29 mouse cellular contexts compared by ENCODE assay signal in genomic region chr13:42853900-42854595, GRCm38 (mm10).
DNase-seq lines count a peak whose midpoint lies in the region; ATAC-seq and TF ChIP-seq lines count a peak whose summit lies in the region.
"Had no signal": no experiment of that assay in that cellular context is flagged by ENCODE, and none has a peak within 500 bp of the region (broad histone marks: within the 10 kb centered on the region; RNA-seq: fewer than 3 reads in every experiment).

No protein-coding gene starts in this region.

- H3K4me2 ChIP-seq in embryonic facial prominence, embryonic 14.5 days (ENCODE audit: low read depth, low read length) = no peak overlapping the region
- H3K4me2 ChIP-seq in hindbrain, postnatal 0 days (ENCODE audit: low read depth, low read length) = no peak overlapping the region
- H3K4me2 ChIP-seq in hindbrain, embryonic 14.5 days (replicated peaks) = no peak overlapping the region
- H3K4me2 ChIP-seq: embryonic facial prominence, embryonic 15.5 days had no signal

- no peaks in the 10 kb centered on the region for H3K36me3 ChIP-seq in embryonic facial prominence, embryonic 14.5 days (ENCODE audit: control insufficient read depth, insufficient read depth, low read length)
- H3K36me3 ChIP-seq in embryonic facial prominence, embryonic 10.5 days (replicated peaks) = no peaks in the 10 kb centered on the region
- no peaks in the 10 kb centered on the region for H3K36me3 ChIP-seq in hindbrain, postnatal 0 days (ENCODE audit: insufficient read depth, low read length)
- H3K36me3 ChIP-seq in hindbrain, embryonic 14.5 days (replicated peaks; ENCODE audit: control insufficient read depth, insufficient read depth) = no peaks in the 10 kb centered on the region
- H3K36me3 ChIP-seq: embryonic facial prominence, embryonic 15.5 days; G1E; heart, embryonic 10.5 days had no signal

- no peaks in the 10 kb centered on the region for H3K9me3 ChIP-seq in embryonic facial prominence, embryonic 14.5 days (ENCODE audit: control insufficient read depth, low read length)
- H3K9me3 ChIP-seq in embryonic facial prominence, embryonic 10.5 days = no peaks in the 10 kb centered on the region
- H3K9me3 ChIP-seq in hindbrain, postnatal 0 days (ENCODE audit: low read length) = no peaks in the 10 kb centered on the region
- no peaks in the 10 kb centered on the region for H3K9me3 ChIP-seq in hindbrain, embryonic 14.5 days (ENCODE audit: control insufficient read depth, low read length)
- H3K9me3 ChIP-seq: embryonic facial prominence, embryonic 15.5 days; heart, embryonic 10.5 days had no signal

- no peak overlapping the region for H3K4me3 ChIP-seq in embryonic facial prominence, embryonic 14.5 days (ENCODE audit: low read depth, low read length)
- H3K4me3 ChIP-seq in embryonic facial prominence, embryonic 10.5 days = no peak overlapping the region
- H3K4me3 ChIP-seq in hindbrain, postnatal 0 days (ENCODE audit: low read length) = no peak overlapping the region
- no peak overlapping the region for H3K4me3 ChIP-seq in hindbrain, embryonic 14.5 days (replicated peaks; ENCODE audit: low read length)
- H3K4me3 ChIP-seq: embryonic facial prominence, embryonic 15.5 days; heart, embryonic 10.5 days had no signal

- no peak overlapping the region for H3K9ac ChIP-seq in embryonic facial prominence, embryonic 14.5 days (ENCODE audit: low read depth, low read length)
- H3K9ac ChIP-seq in hindbrain, postnatal 0 days (replicated peaks; ENCODE audit: low read length) = no peak overlapping the region
- H3K9ac ChIP-seq in hindbrain, embryonic 14.5 days = no peak overlapping the region
- H3K9ac ChIP-seq: embryonic facial prominence, embryonic 15.5 days; liver, embryonic 14.5 days had no signal

- no peak for TF ChIP-seq CTCF in hindbrain, postnatal 0 days (IDR thresholded peaks at IDR 0.05; ENCODE audit: low read depth)

- H3K27ac ChIP-seq in embryonic facial prominence, embryonic 14.5 days (replicated peaks; ENCODE audit: low read depth, low read length) = no peak overlapping the region
- H3K27ac ChIP-seq in embryonic facial prominence, embryonic 10.5 days (replicated peaks) = no peak overlapping the region
- no peak overlapping the region for H3K27ac ChIP-seq in hindbrain, postnatal 0 days
- H3K27ac ChIP-seq in hindbrain, embryonic 14.5 days = no peak overlapping the region
- H3K27ac ChIP-seq: embryonic facial prominence, embryonic 15.5 days; heart, embryonic 10.5 days; liver, embryonic 14.5 days; macrophage; stomach, postnatal 0 days had no signal

- no peaks in the 10 kb centered on the region for H3K4me1 ChIP-seq in embryonic facial prominence, embryonic 14.5 days (ENCODE audit: control insufficient read depth, insufficient read depth, low read length)
- peaks cover 10% of the 10 kb centered on the region for H3K4me1 ChIP-seq in embryonic facial prominence, embryonic 10.5 days
- no peaks in the 10 kb centered on the region for H3K4me1 ChIP-seq in hindbrain, postnatal 0 days (ENCODE audit: insufficient read depth, low read length)
- H3K4me1 ChIP-seq in hindbrain, embryonic 14.5 days (replicated peaks; ENCODE audit: control insufficient read depth, insufficient read depth, low read length) = peaks cover 11% of the 10 kb centered on the region; the same call in 1 of the 2 replicates
- H3K4me1 ChIP-seq: embryonic facial prominence, embryonic 15.5 days; heart, embryonic 10.5 days had no signal

- 28% methylated on average over 11 of the region's 11 CpGs for WGBS in embryonic facial prominence, embryonic 14.5 days
- WGBS in embryonic facial prominence, embryonic 10.5 days = 21% methylated on average over 11 of the region's 11 CpGs
- 13% methylated on average over 11 of the region's 11 CpGs for WGBS in hindbrain, postnatal 0 days
- 11% methylated on average over 11 of the region's 11 CpGs for WGBS in hindbrain, embryonic 14.5 days

- peak; percentile 37; the same call in 1 of the 2 replicates for ATAC-seq in embryonic facial prominence, embryonic 14.5 days (ENCODE audit: low read depth)
- ATAC-seq in hindbrain, postnatal 0 days = peak; percentile 10; the same call in 1 of the 2 replicates
- no peak for ATAC-seq in hindbrain, embryonic 14.5 days (ENCODE audit: low FRiP score)
- ATAC-seq: intestine, postnatal 0 days had no signal

- DNase-seq in embryonic facial prominence, embryonic 14.5 days (ENCODE audit: low spot score) = peak; percentile 39
- no peak for DNase-seq in embryonic facial prominence, embryonic 10.5 days (ENCODE audit: low spot score)
- peak; percentile 6 for DNase-seq in hindbrain, postnatal 0 days (ENCODE audit: low spot score)
- DNase-seq in hindbrain, embryonic 14.5 days (ENCODE audit: low spot score) = no peak
- DNase-seq in kidney, postnatal 4 days = peak; percentile 14 to 26
- DNase-seq in kidney, postnatal 10 days = no peak
- DNase-seq in retina, embryonic 14.5 days (ENCODE audit: low spot score) = peak; percentile 59
- DNase-seq in left cerebral cortex, adult 8-10 months (ENCODE audit: low spot score in 2 of 2) = no peak
- DNase-seq: adrenal gland, adult 8-10 months; cerebellum, adult 9-10 months; cerebellum, postnatal 36 days; gastrocnemius, postnatal 25 days; heart, adult 11 months; heart, postnatal 36 days; layer of hippocampus, adult 9-11 months; liver; lung, adult 2 months; lung, postnatal 10 days; midbrain, embryonic 14.5 days; right cerebral cortex, postnatal 4 days; thymus, adult 18-20 months; thymus, postnatal 25 days had no signal

- H3K27me3 ChIP-seq in embryonic facial prominence, embryonic 14.5 days (replicated peaks; ENCODE audit: control insufficient read depth, insufficient read depth, low read length) = no peaks in the 10 kb centered on the region
- H3K27me3 ChIP-seq in embryonic facial prominence, embryonic 10.5 days (replicated peaks; ENCODE audit: low read depth, poor library complexity, severe bottlenecking) = no peaks in the 10 kb centered on the region
- no peaks in the 10 kb centered on the region for H3K27me3 ChIP-seq in hindbrain, postnatal 0 days (ENCODE audit: insufficient read depth, low read length)
- no peaks in the 10 kb centered on the region for H3K27me3 ChIP-seq in hindbrain, embryonic 14.5 days (ENCODE audit: control insufficient read depth, insufficient read depth, low read length)
- H3K27me3 ChIP-seq: embryonic facial prominence, embryonic 15.5 days had no signal

Comparison
In these comparisons a context has a peak if more than half of its experiments do, and no peak if none do; other contexts are left out.
1. DNase-seq: peak in embryonic facial prominence, embryonic 14.5 days (single experiment), hindbrain, postnatal 0 days (single experiment), kidney, postnatal 4 days (2 of 2) and retina, embryonic 14.5 days (single experiment); none in embryonic facial prominence, embryonic 10.5 days (single experiment), hindbrain, embryonic 14.5 days (single experiment), kidney, postnatal 10 days (single experiment) and left cerebral cortex, adult 8-10 months (0 of 2).